Mouse (Mus musculus): Measurements from ENCODE around the gene Fnbp1.

Fnbp1 gene

DNA sequence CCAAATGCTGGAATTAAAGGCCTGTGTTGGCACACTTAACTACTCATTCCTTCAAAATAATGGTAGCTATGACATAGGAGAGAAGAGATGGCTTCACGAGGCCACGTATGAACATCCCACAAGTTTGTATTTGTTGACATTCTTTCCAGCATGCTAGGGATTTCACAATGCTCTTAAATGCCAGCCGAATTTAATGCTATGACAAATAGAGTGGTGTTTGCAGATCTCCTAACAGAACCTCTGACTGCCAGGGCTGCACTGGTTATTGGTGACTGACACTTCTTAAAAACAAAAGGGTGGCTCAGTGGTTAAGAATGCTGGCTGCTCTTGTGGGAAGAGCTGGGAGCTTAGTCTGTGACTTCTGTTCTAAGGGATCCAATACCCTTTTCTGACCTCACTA is 48.9 kb downstream of the Fnbp1 start:
- no peak for DNase-seq

DNA sequence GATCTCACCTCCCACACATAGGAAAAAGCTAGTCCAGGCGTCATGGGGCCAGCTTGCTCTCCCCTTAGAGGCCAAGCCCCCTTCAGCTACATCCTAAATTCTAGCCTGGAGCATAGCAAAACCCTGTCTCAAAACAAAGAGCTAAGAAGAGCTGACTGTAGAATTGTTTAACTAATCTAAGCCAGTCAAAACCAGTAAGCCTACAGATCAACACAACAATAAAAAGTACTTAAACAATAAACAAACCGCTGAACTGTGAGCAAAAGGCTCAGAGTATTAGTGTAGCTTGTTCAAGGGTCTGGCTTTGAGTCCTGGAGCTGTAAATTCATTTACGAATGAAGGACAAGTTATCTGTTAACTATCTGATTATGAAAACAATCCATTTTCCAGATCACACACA is 50.6 kb downstream of the Fnbp1 start:
- no peak for DNase-seq

DNA sequence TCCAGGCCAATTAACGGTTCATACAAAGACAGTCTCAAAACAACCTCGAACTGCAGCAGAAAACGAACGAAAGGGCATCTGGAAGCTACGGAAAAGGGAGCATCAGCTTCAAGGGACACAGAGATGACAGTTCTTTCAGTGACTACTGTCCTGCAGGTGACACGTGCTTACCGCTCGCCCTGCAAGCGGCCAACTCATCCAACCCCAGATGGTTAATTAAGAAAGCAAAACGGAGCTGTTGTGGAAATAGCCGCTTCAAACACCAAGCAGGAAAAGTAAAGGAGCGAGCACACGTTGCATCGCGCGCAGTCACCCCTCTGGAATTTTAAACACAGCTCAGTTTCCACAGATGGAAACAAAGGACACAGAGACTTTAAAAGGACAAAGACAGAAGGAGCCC is 52.2 kb downstream of the Fnbp1 start:
- no peak for DNase-seq

DNA sequence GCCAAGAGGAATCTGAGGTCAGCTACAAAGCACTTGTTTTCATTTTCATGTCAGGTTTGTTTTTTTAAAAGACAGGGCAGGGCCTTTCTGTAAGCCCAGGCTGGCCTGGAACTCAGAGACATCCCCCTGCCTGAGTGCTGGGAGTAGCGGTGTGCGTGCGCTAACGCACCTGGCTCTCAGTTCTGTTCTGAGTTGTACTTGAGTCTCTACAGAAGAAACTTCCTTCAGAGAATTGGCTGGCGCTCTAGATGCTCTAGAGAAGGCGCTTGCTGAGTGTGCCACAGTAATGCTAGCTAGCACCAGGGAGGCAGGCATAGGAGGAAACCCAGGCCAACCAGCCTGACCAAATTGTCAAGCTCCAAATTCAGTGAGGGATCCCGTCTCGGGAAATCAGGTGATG is 52.9 kb downstream of the Fnbp1 start:
- peak; percentile 32 to 51 for DNase-seq

DNA sequence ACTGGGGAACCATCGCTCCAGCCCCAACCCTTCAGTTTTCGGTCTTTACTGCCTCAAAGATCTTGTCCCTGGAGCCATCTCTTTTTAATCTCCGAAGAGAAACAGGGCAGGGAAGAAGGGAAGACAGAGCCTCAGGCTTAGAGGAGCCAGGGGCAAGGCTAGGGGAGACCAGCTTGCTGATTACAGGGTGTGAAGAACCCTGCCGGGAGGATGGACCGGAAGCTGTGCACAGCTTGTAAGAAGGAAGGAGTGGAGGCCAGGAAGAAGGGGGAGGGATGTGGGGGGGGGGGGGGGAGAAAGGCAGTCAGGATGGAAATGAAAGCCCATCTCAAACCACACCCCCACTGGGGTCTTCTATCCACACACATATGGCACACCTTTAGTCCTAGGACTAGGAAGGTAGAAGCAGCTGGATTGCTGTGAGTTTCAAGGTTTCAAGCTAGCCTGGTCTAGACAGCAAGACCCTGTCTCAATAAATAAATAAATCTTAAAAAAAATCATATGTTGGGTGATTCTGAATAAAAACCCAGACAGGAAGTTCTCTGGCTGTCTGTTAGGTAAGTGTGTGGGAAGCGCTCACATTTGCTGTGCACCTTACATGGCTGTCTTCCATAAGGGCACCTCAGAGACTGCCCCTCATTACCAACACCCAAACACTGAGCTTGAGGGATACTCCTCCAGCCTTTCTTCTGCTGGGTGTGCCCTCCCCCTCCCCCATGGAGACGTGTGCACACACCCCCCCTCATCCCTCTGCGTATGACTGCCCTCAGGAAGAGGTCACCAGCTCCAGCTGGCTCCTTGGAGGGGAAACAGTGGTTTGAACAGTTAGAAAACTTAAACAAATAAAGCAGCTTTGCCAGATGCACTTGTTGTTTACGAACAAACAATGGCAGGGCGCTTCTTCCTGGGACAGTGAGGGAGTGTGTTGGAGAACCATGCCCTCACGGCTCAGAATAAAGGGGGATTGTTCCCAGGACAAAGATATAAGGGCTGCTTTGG is 53.8 kb downstream of the Fnbp1 start:
- DNase-seq: peak; percentile 40 to 50

DNA sequence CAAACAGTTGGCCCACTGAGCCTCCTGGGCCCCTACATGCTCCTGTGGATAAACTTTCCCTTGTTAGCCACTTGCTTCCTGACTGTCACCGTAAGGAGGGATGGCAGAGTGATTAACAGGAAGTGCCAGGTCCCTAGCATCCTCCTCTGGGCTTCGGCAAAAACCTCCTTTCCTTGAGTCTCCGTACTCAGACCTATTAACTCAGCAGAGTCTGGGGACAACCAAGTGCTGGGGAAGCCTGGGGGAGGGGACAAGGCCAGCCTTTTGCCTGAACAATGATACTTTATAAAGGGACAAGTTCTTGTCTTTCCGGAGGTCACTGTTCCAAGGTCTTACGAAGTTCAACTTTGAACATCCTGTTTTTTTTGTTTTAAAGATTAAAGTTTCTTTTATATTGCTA is 54.7 kb downstream of the Fnbp1 start:
- DNase-seq: peak; percentile 24 to 25

DNA sequence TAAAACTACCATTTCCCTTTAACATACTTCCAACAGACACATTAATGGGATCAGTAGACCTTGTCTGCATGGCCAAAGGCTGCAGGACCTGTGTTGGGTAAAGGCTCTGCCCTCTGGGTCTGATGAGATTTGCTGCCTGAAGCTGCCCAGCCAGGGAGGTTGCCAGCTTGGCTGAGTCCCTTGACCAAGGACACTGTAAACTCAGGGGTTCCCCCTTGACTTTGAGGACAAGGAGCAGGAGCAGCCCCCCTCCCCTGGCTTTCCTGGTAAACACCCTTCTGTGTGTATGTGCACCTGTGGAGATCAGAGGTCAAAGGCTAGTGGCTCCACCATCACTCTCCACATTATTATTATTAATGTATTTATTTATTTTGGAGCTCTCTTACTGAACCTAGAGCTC is 55.3 kb downstream of the Fnbp1 start:
- DNase-seq: no peak

DNA sequence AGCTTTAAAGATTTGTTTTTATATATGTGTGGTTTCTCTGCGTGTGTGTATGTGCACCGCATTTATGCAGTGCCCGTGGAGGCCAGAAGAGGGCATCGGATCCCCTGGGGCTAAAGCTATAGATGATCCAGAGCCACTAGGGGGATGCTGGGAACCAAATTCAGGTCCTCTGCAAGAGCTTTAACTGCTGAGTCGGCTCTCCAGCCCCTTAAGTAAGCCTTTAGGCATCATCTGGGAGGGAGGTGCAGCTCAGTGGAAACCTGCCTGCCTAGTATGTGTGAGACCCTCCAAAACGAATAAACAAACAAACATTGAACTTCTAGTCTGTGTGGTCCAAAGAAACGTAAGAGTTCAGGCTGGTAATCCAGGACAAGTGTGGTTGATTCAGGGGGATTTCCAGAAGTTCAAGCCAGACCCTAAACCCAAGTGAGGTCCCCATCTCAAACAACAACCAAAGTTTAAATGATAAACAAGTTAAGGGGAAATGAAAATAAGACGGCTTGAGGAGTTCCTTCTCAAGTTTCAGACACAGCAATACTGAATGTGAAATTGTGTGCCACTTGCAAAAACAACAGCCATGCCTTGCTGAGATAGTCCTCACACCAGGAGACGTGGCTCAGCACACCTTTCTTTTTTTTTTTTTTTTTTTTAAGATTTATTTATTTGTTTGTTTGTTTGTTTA is 57.5 kb downstream of the Fnbp1 start:
- DNase-seq: peak; percentile 53 to 56

DNA sequence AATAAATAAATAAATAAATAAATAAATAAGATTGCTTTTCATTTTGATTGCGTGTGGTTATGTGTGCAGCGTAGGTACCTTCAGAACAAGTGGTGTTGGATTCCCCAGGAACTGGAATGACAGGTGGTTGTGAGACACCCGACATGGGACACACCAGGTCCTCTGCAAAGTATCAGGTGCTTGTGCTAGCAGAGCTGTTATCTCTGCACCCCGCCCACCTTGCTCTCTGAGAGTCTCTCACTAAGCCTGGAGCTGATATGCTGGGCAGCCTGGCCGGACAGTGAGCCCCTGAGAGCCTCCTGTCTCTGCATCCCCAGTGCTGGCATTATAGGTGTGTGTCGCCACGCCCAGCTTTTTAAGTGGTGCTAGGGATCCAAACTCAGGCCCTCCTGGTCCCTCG is 58.4 kb downstream of the Fnbp1 start:
- DNase-seq: no peak

DNA sequence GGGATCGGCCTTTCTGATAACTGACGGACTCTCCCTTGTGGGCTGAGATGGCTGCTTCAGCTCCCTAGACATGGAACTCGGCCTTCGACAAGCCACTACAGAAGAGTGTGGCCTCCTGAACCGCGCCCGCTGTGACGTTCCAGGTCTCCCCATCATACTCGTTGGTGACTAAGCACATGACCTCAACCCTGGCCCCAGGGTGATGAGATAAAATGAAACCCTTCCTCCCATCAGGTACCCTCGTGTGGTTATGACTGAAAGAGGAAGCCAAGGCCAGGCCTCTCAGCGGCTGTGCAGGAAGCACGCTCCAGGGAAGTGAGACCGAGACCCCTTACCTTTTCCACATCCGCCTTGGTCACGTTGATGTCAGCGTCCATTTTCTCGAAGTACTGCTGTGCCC is 59.2 kb downstream of the Fnbp1 start:
- DNase-seq: peak; percentile 86 to 91

DNA sequence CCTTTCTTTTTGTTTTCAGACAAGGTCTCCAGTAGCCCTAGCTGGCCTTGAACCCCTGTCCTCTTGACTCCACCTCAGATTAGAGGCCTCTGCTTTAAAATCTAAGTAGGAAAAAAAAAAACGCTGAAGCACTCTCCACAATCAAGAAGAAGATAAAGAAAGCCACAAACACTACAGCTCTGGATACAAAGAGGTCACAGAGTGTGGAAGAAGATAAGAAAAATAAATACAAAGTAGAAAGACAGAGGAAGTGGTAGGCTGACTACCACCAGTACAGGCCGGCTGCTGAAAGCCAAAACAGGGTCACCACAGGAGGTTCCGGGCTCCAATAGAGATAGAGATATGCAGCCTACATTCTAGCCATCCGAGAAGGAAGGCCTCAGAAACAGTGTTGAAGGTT is 60.5 kb downstream of the Fnbp1 start:
- DNase-seq: peak in 1 of 2 experiments; percentile 19

DNA sequence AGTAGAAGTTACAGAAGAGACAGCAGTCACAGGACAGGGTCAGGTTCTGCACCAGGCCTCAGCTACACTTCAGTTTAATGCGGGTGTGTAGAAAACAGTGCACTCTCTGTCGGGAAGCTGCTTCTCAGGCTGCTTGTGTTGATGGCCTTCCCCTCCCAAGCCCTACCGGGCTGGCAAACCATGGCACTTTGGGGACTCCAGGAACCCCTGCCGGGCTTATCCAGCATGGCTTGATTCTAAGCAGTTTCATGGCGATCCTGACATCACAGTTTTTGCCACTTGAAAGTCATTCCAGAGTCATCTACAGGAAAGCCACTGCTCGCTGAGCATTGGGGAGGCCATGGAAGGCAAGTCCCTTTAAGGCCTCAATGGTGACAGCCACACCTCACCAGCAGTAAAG is 62.7 kb downstream of the Fnbp1 start:
- DNase-seq: no peak

DNA sequence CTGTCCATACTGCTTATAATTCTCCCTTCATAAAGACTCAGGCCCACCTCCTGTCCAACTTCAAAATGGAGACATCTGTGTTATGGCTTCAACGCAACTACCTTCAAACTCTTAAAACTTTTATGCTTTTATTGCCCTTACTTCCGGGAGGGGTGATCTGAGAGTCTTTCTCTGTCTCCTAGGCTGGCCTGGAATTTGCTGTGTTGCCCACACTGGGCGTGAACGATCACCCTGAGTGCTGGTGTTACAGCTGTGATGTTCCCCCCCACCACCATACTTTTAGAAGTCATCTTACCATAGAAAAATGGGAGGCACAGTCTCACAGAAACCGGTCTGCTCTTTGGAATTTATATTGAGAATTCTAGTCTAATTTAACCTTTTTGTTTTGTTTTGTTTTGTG is 64.2 kb downstream of the Fnbp1 start:
- DNase-seq: no peak

DNA sequence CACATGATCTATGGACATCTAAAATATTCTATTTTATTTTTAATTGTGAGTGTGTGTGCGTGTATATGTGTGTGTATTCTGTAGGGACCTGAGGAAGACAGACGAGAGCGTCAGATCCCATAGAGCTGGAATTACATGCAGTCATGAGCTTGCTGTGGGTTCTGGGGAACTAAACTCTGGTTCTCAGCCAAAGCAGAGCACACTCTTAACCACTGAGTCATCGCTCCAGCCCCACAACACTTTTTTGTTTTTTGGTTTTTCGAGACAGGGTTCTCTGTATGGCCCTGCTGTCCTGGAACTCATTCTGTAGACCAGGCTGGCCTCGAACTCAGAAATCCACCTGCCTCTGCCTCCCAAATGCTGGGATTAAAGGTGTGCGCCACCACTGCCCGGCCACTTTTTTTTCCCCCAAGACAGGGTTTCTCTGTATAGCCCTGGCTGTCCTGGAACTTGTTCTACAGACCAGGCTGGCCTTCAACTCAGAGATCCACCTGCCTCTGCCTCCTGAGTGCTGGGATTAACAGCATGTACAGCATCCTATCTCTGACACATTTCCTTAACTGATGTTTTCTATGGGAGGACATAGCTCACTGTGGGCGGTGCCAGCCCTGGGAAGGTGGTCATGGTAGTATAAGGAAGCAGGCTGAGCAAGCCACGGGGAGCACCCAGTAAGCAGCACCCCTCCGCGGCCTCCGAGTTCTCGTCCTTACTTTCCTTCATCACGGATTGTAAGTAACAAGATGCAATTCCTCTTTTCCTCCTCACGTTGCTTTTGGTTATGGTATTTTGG is 65.3 kb downstream of the Fnbp1 start:
- no peak for DNase-seq

DNA sequence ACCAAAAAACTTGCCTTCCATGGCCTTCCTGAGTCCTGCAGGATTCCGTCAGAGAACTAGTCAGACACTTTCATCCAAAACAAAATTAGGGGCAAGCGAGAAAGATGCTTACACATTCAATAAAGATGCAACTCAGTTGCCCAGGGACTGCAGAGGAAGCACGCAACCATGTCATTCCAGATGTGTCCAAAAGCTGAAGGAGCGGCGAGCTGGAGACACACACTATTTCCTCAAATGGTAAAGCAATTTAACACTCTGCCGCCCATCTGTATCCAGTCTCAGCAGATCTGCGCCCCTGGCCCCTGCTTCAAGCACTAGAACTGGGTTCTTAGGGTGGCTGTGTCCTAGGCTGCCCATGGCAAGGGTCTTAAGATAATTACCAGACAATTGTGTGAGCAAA is 66.0 kb downstream of the Fnbp1 start:
- DNase-seq: peak; percentile 45 to 46

DNA sequence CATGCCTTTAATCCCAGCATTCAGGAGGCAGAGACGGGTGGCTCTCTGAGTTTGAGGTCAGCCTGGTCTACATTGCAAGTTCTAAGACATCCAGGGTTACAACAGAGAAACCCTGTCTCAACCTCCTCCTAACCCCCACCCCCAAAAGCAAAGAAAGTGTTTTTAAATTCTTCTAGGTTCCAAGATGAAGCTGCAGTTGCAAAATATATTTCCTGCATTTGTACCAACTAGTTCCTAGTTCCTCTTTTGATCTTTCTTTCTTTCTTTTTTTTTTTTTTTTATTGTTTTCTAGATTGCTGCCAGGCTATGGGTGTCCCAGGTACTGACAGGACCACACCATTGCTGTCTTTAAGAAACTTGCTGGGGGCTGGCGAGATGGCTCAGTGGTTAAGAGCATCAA is 66.6 kb downstream of the Fnbp1 start:
- DNase-seq: peak; percentile 44 to 48

DNA sequence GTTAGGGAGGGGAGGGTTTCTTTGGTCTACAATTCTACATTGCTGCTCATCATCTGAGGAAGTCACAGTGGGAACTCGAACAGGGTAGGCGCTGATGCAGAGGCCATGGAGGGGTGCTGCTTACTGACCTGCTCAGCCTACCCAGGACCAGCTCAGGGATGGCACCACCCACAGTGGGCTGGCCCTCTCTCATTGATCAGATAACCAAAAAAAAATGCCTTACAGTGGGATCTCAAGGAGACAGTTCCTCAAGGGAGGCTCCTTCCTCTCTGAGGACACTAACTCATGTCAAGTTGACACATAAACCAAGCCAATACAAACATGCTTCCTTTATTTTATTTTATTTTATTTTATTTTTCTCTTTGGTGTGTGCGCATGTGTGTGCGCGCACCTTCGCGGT is 72.3 kb downstream of the Fnbp1 start:
- DNase-seq: no peak

DNA sequence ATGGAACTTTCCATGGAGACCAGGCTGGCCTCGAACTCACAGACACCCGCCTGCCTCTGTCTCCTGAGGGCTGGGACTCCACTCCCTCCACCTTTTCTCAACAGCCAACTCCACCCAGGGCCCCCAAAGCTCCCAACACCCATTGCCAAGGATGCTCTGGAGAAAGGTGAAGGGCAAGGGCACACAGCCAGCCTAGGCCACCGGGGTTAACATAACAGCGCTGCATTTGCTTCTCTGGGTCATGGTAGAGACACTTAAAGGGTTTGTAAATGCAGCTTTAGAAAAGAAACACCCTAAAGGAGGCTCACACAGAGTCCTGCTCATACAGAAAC is 72.7 kb downstream of the Fnbp1 start:
- no peak for DNase-seq

DNA sequence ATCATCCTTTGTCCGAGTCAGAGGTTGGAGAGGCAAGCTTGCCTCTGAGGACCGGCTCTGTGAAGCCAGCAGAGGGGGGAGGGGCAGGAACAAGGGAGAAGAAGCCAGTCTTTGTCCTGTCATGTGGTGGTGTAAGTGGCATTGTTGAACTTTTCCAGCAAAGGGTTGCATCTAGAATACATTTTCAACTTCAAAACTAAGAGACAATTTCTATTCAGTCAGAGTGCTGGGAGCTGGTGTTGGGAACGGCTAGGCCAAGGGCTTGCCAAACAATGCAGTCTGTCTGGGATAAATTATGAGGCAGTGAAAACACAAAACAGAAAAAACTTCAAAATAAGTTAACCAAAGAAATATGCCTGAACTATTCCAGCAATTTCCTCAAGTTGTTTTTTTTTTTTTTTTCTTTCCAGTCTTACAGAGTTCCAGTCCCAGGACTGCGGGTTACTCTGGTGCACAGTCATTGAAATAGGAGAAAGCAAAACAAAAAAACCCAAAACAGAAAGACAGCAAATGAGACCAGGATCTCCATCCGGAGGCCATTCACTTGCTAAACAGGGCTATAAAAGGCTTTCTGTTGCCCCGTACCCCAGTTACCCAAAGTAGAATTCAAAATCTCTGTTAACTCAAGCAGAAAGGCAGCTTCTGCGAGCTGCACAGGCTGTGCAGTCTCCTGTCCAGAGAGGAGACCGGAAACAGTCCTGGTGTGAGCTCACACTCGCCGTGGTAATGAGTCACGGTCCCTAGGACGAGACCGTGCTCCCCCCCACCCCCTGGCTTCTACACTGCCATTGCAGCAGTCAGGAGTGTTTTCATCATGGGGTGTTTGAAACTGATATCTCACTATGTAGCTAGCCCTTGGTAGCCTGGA is 73.3 kb downstream of the Fnbp1 start:
- peak in 1 of 2 experiments; percentile 21 for DNase-seq

DNA sequence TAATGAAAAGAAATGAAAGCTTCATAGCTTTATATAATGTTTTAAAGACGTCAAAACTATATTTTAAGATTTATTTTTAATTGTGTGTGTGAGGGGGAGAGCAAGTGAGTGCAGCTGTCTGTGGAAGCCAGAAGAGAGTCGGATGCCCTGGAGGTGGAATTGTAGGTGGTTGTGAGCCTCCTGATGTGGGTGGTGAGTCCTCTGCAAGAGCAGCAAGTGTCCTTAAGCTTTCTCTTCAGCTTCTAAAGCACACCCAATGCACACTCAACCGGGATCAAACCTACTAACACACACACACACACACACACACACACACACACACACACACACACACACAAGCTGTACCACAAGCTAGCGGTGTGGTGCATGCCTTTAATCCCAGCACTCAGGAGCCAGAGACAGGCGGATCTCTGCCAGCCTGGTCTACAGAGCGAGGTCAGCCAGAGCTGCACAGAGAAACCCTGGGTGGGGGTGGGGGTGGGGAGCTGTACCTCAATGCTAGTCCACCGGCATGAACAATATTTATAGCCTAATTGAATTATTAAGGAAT is 74.0 kb downstream of the Fnbp1 start:
- no peak for DNase-seq

DNA sequence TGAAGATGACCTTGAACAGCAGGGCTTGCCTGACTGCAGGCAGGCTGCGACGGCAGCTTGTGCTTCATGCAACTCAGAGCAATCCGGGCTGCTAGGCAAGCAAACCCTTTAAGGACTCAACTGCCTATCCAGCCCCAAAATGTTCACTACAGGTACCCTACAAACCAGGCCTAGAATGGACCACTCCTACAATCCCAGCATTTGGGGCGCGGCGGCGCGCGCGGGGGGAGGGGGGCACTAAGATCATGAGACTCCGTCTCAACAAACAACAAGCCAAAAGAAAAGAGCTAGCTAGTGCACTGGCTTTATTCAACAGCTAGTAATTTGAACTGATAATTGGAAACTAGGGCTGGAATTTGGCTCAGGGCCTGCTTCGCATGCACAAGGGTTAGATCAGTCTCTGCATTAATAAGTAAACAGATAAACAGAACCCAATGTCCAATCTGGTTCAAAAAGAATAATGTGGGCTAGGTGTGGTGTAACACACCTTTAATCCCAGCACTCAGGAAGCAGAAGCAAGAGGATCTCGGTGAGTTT is 74.7 kb downstream of the Fnbp1 start:
- DNase-seq: no peak

Data from B cell, adult 2 months (primary cell).